Mouse (Mus musculus) kidney, adult 11 months (tissue): ENCODE results near the gene Dut.

Experiments used
- DNase-seq: peaks from one replicate; pipeline ENCODE4 v3.0.0; 2022

Dut gene

GRCm38 (mm10) chr2:125305671-125306070 lies 58.7 kb downstream of the Dut start:
- no peak for DNase-seq
